ENCODE assay signal across 14 mouse cellular contexts in the genomic region with DNA sequence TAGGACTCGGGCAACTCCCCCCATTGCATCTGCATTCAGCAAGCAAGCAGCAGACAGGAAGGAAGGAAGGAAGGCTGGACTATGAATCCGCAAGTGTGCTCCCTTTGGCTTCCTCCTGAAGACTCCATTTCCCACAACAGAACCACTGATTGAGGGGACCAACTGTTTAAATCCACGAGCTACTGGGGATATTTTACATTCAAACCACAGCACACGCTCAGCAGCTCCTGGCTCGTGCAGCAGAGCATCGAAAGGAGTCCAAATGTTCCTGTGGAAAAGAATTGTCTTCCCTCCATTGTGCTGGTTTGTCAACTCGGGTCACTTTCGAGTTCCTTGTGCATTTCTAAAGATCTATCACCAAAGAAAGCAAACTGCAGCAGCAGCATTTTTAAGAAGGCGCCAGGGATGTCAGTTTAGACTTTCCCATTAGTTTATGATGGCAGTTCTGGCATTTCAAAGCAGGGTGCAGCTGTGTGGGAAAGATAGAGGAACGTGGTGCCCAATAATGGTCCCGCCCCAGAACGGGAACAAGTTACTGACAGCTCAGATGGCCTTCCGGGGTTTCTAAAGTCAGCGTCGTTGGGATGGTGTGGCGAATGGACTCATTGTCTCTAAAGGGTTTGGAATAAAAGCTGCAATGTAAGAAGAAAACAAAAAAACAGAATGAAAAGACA. TPM values are rescaled to one million over a fixed set of nuclear protein-coding genes. Genes with fewer than 3 reads are reported as not detected.
DNase-seq lines count a peak whose midpoint lies in the region; ATAC-seq lines count a peak whose summit lies in the region.
"Had no signal": no experiment of that assay in that cellular context is flagged by ENCODE, and none has a peak within 500 bp of the region (broad histone marks: within the 10 kb centered on the region; RNA-seq: fewer than 3 reads in every experiment).

No protein-coding gene starts in this region.

- DNase-seq in midbrain, embryonic 11.5 days (ENCODE audit: low spot score, missing footprints): no peak
- peak; percentile 7 for DNase-seq in cerebellum, adult 9-11 months
- no peak for DNase-seq in yolk sac, embryonic 10.5 days (ENCODE audit: low spot score)
- DNase-seq in kidney, postnatal 10 days: no peak
- DNase-seq: gastrocnemius, postnatal 25 days; kidney, adult 18-20 months; thymus, adult 18-20 months had no signal

- H3K4me2 ChIP-seq in midbrain, embryonic 15.5 days: no peak overlapping the region
- no peak overlapping the region for H3K4me2 ChIP-seq in midbrain, embryonic 11.5 days
- no peak overlapping the region for H3K4me2 ChIP-seq in hindbrain, embryonic 13.5 days
- no peak overlapping the region for H3K4me2 ChIP-seq in neural tube, embryonic 14.5 days (ENCODE audit: low read depth, low read length)

- H3K4me1 ChIP-seq in midbrain, embryonic 15.5 days: no peaks in the 10 kb centered on the region
- peaks cover 3% of the 10 kb centered on the region; the same call in 1 of the 2 replicates for H3K4me1 ChIP-seq in midbrain, embryonic 11.5 days (ENCODE audit: control insufficient read depth, insufficient read depth, low read length)
- peaks cover 10% of the 10 kb centered on the region; the same call in 1 of the 2 replicates for H3K4me1 ChIP-seq in hindbrain, embryonic 13.5 days (replicated peaks)
- no peaks in the 10 kb centered on the region for H3K4me1 ChIP-seq in neural tube, embryonic 14.5 days (ENCODE audit: control insufficient read depth, insufficient read depth, low read length)

- H3K36me3 ChIP-seq in midbrain, embryonic 15.5 days (replicated peaks): no peaks in the 10 kb centered on the region
- no peaks in the 10 kb centered on the region for H3K36me3 ChIP-seq in midbrain, embryonic 11.5 days (ENCODE audit: control insufficient read depth, insufficient read depth, low read length)
- no peaks in the 10 kb centered on the region for H3K36me3 ChIP-seq in hindbrain, embryonic 13.5 days
- H3K36me3 ChIP-seq in neural tube, embryonic 14.5 days (ENCODE audit: control insufficient read depth, insufficient read depth, low read length): no peaks in the 10 kb centered on the region

- ATAC-seq in midbrain, embryonic 15.5 days (replicated peaks): no peak
- no peak for ATAC-seq in midbrain, embryonic 11.5 days (ENCODE audit: low FRiP score)
- ATAC-seq in hindbrain, embryonic 13.5 days (ENCODE audit: low FRiP score): peak; percentile 54; the same call in 1 of the 2 replicates
- no peak for ATAC-seq in neural tube, embryonic 14.5 days (ENCODE audit: low read depth)

- H3K27ac ChIP-seq in midbrain, embryonic 15.5 days: peak overlapping the region; percentile 49
- no peak overlapping the region for H3K27ac ChIP-seq in midbrain, embryonic 11.5 days (ENCODE audit: low read depth, low read length)
- H3K27ac ChIP-seq in hindbrain, embryonic 13.5 days: peak overlapping the region; percentile 65
- peak overlapping the region; percentile 35; the same call in 1 of the 2 replicates for H3K27ac ChIP-seq in neural tube, embryonic 14.5 days (ENCODE audit: low read depth, low read length)

- H3K4me3 ChIP-seq in midbrain, embryonic 15.5 days: no peak overlapping the region
- H3K4me3 ChIP-seq in midbrain, embryonic 11.5 days (ENCODE audit: low read depth, low read length): no peak overlapping the region
- H3K4me3 ChIP-seq in hindbrain, embryonic 13.5 days: no peak overlapping the region
- H3K4me3 ChIP-seq in neural tube, embryonic 14.5 days (ENCODE audit: low read depth, low read length): no peak overlapping the region
- H3K4me3 ChIP-seq: erythroblast, embryonic 14.5 days had no signal

- 59% methylated on average over 16 of the region's 16 CpGs for WGBS in midbrain, embryonic 15.5 days
- 73% methylated on average over 16 of the region's 16 CpGs for WGBS in midbrain, embryonic 11.5 days
- 39% methylated on average over 16 of the region's 16 CpGs for WGBS in hindbrain, embryonic 13.5 days
- 32% methylated on average over 16 of the region's 16 CpGs for WGBS in neural tube, embryonic 14.5 days

- no peaks in the 10 kb centered on the region for H3K9me3 ChIP-seq in midbrain, embryonic 15.5 days
- no peaks in the 10 kb centered on the region for H3K9me3 ChIP-seq in midbrain, embryonic 11.5 days (ENCODE audit: control insufficient read depth, low read length)
- H3K9me3 ChIP-seq in hindbrain, embryonic 13.5 days: no peaks in the 10 kb centered on the region
- no peaks in the 10 kb centered on the region for H3K9me3 ChIP-seq in neural tube, embryonic 14.5 days (ENCODE audit: control insufficient read depth, low read length)

- no peaks in the 10 kb centered on the region for H3K27me3 ChIP-seq in midbrain, embryonic 15.5 days (replicated peaks)
- H3K27me3 ChIP-seq in midbrain, embryonic 11.5 days (ENCODE audit: control insufficient read depth, insufficient read depth, low read length): no peaks in the 10 kb centered on the region
- no peaks in the 10 kb centered on the region for H3K27me3 ChIP-seq in hindbrain, embryonic 13.5 days
- no peaks in the 10 kb centered on the region for H3K27me3 ChIP-seq in neural tube, embryonic 14.5 days (ENCODE audit: control insufficient read depth, insufficient read depth, low read length)

- no peak overlapping the region for H3K9ac ChIP-seq in midbrain, embryonic 15.5 days
- H3K9ac ChIP-seq in midbrain, embryonic 11.5 days (ENCODE audit: low read length): no peak overlapping the region
- no peak overlapping the region for H3K9ac ChIP-seq in hindbrain, embryonic 13.5 days
- no peak overlapping the region for H3K9ac ChIP-seq in neural tube, embryonic 14.5 days (replicated peaks; ENCODE audit: low read depth, low read length)

RNA-seq across cellular contexts. Expression of a gene that starts 36.8 kb away (rescaled TPM):
- polyA plus RNA-seq in midbrain, embryonic 15.5 days (2015; fragmentation: Nextera tagmentation; extraction: Ambion mirVana): not detected in 2 replicates
- polyA plus RNA-seq in midbrain, embryonic 11.5 days (2014; fragmentation: Nextera tagmentation; extraction: Ambion mirVana): not detected in 2 replicates
- not detected in 2 replicates for polyA plus RNA-seq in hindbrain, embryonic 13.5 days (2015; fragmentation: Nextera tagmentation; extraction: Ambion mirVana)
- polyA plus RNA-seq in neural tube, embryonic 14.5 days (2014; fragmentation: Nextera tagmentation; extraction: Ambion mirVana): not detected in 2 replicates
- polyA plus RNA-seq: erythroblast, embryonic 14.5 days; heart, embryonic 16.5 days; liver, embryonic 16.5 days; spleen, adult 2 months had no signal
